Mouse (Mus musculus) kidney, adult 8-10 months (tissue): ENCODE results near the gene Gm13539.

Experiments
- DNase-seq, 2 experiments: peaks; one replicate each; pipeline ENCODE4 v3.0.0; 2022

Gene Gm13539

GRCm38 (mm10) chr2:25828344-25828947 is 46.4 kb downstream of the Gm13539 start:
- DNase-seq, result no peak

DNA sequence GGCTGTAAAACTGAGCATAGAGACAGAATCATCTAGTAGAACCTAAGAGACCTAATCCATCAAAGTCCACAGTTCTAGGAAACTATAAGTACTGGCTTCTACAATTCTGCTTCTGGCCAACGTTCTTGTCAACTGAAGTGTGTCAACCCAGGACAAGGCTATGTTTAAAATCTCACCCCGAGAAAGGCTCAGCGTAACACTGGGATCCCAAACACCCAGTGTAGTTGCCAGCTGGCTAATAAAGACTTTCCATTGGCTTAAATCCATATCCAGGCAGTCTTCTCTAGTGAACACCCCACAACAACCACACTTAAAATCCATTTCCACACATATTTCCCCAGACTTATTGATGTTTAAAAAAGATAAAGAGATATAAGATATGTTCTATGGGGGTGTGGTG is 48.7 kb downstream of the Gm13539 start:
- DNase-seq, result no peak

DNA sequence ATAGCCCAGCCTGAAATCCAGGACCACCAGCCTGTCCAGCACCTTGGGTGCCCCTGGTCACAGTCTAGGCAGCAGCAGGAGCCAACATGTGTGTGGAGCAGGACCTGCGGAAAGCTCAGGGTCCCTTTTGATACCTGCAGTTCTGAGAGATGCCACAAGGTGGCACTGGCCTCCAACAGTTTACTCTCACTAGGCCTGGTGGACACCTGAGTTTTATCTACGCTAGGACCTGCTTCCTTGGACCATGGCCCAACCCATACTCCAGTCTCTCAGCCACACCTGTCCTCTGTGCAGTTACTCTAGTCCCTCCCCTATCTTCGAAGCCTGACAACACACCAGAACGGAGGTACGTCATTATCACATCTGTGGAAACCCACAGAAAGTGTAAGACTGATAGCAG is 54.2 kb downstream of the Gm13539 start:
- DNase-seq, result peak; percentile 32 to 83
